Mouse (Mus musculus): Measurements from ENCODE around the gene Avil.

Avil gene

GRCm38 (mm10) chr10:127000529-127000928, at the start of gene Avil:
Gene Avil, plus strand, starts transcription at chr10:127000709.
- DNase-seq = no peak

GRCm38 (mm10) chr10:126952375-126952774, 48.1 kb upstream of the Avil start:
- DNase-seq = peak in 1 of 2 experiments; percentile 56

- peak; percentile 65 to 66 for DNase-seq
These were observed 47.5 kb upstream of the Avil start for GRCm38 (mm10) chr10:126953029-126953471.

GRCm38 (mm10) chr10:126956692-126957358, 43.7 kb upstream of the Avil start:
- peak in 1 of 2 experiments; percentile 31 for DNase-seq

GRCm38 (mm10) chr10:126957359-126958107, 43.0 kb upstream of the Avil start:
- DNase-seq = peak; percentile 92 to 93

GRCm38 (mm10) chr10:126960496-126960895, 40.0 kb upstream of the Avil start:
- DNase-seq = no peak

- DNase-seq = peak; percentile 96
These were observed 38.8 kb upstream of the Avil start for GRCm38 (mm10) chr10:126961757-126962156.

GRCm38 (mm10) chr10:126962271-126962965, 38.1 kb upstream of the Avil start:
- DNase-seq = peak; percentile 86 to 90

- DNase-seq = peak; percentile 47 to 53
These were observed 37.6 kb upstream of the Avil start for GRCm38 (mm10) chr10:126962966-126963330.

GRCm38 (mm10) chr10:126963821-126964220, 36.7 kb upstream of the Avil start:
- DNase-seq = no peak

GRCm38 (mm10) chr10:126971363-126972050, 29.0 kb upstream of the Avil start:
- no peak for DNase-seq

GRCm38 (mm10) chr10:126972051-126972725, 28.3 kb upstream of the Avil start:
- DNase-seq = peak in 1 of 2 experiments; percentile 29

- no peak for DNase-seq
These were observed 27.5 kb upstream of the Avil start for GRCm38 (mm10) chr10:126972988-126973387.

- no peak for DNase-seq
These were observed 24.8 kb upstream of the Avil start for GRCm38 (mm10) chr10:126975706-126976105.

- DNase-seq = no peak
These were observed 23.4 kb upstream of the Avil start for GRCm38 (mm10) chr10:126977076-126977475.

- peak; percentile 100 for DNase-seq
These were observed 22.1 kb upstream of the Avil start, which contains the start of gene Ctdsp2 for GRCm38 (mm10) chr10:126978277-126978994. Gene Ctdsp2, plus strand, starts transcription at chr10:126978717.

- DNase-seq = peak; percentile 82
These were observed 21.3 kb upstream of the Avil start for GRCm38 (mm10) chr10:126979121-126979635.

GRCm38 (mm10) chr10:126979636-126980151, 20.8 kb upstream of the Avil start:
- peak; percentile 68 to 73 for DNase-seq

- peak; percentile 75 to 78 for DNase-seq
These were observed 20.1 kb upstream of the Avil start for GRCm38 (mm10) chr10:126980221-126980932.

- peak; percentile 38 to 47 for DNase-seq
These were observed 19.5 kb upstream of the Avil start for GRCm38 (mm10) chr10:126980933-126981530.

All from cerebellum, postnatal 10 days (tissue).